Mouse (Mus musculus) lung, postnatal 25 days (tissue): ENCODE measurements around the gene Cfap221.

ENCODE experiments used
- DNase-seq: peaks from one replicate; pipeline ENCODE4 v3.0.0; 2022; ENCODE audit warnings: low spot score

Cfap221 gene

DNA sequence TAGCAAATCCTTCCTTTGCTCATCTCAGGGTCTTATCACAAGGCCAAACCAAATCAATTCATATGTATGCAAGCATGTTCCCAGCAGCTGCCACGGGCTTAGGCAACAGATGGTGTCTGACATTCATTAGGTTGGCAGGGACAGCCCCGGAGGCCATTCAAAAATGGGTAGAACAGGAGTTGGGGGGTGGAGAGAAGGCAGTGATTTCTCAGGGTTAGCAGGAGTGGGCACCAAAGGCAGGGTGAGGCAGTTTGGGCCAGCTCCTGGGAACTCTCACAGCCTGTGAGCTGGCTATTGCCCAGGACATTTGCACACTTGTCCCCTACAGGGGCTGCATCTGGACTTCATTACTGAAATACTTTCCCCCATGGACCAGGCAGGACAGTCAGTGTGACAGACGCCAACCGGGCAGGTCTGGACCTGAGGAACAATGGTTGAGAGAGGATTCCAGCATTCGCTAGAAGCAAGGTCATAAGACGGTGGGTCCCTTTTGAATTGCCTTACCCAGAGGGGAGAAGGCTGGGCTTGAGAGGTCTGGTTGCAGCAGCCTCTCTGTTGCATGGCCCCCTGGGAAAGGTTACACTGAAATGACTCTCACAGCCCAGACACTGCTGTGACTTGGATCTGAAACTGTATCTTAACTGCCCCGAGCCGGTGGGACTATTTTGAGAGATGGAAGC is 94.3 kb downstream of the Cfap221 start:
- DNase-seq = no peak

DNA sequence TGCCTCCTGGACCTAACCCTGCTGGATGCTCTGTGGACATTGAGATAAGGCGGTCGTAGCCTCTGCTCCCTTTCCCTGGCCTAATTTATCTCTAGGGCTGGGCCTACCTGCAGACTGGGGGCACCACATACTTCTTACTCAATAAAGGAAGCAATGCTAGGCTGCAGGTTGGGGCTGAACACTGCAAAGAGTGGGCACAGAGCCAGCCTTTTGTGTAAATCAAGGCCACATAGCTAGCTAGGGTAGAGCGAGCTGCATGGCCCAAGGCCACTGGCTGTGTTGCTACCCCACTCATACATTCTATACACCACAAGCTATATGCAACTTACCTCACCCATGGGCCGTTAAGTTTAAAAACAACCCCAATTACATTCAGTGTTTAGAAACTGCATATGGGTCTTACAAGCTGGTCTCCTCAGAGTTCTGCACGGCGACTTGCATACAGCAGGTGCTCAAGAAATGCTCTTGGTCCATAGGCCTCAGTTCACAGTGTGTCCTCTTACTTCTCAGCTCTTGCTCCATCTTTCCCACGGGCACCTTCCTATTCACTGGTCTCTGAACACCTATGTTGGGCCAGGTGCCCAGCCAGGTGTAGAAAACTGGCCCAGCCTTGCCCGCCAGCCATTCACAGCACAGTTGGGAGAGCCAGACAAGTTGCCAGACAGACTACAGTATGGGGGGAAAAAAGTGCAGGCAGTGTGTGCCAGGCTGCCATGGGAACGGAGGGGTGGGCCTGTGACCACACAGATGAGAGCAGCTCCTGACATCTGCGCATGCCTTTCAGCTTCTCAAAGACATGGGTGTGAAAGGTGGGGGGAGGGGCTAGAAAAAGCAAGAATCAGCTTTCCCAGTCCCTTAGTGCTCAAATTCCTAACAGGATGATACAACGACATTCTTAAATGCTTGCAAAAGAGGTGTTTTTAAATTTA is 97.6 kb downstream of the Cfap221 start:
- no peak for DNase-seq

- DNase-seq = peak; percentile 58
Measured at GRCm38 (mm10) chr1:119894936-119895335, 102.1 kb downstream of the Cfap221 start.

- no peak for DNase-seq
Measured at GRCm38 (mm10) chr1:119893600-119893999, 103.4 kb downstream of the Cfap221 start.

GRCm38 (mm10) chr1:119892933-119893332 is 104.1 kb downstream of the Cfap221 start:
- DNase-seq = no peak

DNA sequence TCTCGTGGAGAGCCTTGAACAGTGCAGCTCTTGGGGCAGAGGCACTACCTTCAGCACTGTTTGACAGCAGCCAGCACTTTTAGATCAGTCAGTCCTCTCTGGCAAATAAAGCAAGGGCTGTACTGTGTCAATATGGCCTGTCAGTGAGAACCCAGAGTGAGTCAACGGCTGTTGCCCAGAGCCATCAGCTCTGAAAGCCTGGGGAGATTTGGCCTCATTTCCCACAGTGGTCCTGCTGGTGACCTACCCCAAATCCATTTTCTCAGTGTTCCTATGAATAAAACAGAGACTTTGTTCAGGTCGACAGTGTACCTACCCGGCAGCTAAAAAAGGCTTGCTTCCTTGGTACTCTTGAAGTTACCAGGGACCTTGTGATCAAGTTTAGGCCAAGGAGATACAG is 105.2 kb downstream of the Cfap221 start:
- DNase-seq = no peak

GRCm38 (mm10) chr1:119891149-119891548 is 105.9 kb downstream of the Cfap221 start:
- DNase-seq = no peak

DNA sequence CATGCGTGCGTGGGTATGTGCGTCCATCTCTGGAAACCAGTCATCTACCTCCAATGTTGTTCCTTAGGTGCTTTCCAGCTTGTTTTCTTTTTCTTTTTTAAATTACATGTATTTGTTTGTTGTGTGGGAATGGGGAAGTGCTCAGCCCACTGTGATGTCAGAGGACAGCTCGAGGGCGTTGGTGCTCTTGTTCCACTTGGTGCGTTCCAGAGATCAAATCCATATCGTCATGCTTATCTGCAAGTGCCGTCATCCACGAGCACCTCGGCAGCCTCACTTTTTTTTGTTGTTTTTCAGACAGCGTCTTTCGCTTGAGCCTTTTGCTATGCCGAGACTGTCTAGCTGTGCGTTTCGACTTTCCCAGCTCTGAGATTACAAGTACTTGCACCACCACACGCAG is 107.7 kb downstream of the Cfap221 start:
- DNase-seq = no peak

GRCm38 (mm10) chr1:119886320-119886719 is 110.7 kb downstream of the Cfap221 start:
- DNase-seq = no peak

- DNase-seq = no peak
Measured at GRCm38 (mm10) chr1:119884272-119884671, 112.8 kb downstream of the Cfap221 start.

DNA sequence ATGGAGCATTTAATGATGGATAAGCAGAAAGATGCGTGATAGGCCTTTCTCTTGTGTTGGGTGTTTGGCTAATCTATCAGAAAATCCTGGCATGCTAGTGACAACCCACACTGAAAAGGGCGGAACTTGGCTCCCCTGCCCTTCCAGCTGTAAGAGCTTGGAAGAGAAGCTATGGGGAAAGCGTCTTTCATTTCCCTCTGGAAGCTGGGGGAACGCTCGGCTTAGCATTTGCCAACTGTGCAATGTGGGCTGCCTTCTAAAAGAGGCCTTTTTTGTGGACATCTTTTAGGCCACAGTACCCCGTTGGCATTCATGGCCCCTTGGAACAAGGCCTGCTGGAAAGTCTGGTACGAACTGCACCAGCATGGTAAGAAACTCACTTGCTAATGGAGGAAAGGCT is 118.1 kb downstream of the Cfap221 start:
- peak; percentile 22 for DNase-seq

DNA sequence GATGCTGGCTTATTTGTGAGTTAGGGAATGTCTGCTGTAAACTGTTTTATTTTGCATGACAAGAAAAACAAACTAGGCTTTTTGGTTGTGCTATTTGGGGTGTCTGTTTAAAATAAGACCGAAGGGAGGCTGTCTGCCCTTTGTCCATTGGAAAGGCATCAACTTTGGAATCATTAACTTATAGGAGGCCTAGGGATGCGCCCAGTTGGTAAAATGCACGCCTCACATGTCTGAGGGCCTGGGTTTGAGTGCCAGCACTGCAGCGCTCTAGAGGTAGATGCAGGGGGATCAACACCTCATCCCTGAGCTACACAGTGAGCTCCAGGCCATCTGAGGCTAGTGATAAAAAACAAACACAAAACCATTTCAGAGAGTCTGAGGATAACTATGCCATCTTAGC is 119.6 kb downstream of the Cfap221 start:
- no peak for DNase-seq
